Mouse (Mus musculus): ENCODE measurements at regions not wholly inside any gene's neighbourhood (a gene's known extent, or its start where the extent isn't known, plus 50 kb on each side); places are given as distances from the start of the nearest gene placed in this dataset.
"Not testable (repeated sequence)": the region's sequence is repeated elsewhere in the genome, so short reads cannot be mapped to it uniquely, and the experiment has no call there.

DNA sequence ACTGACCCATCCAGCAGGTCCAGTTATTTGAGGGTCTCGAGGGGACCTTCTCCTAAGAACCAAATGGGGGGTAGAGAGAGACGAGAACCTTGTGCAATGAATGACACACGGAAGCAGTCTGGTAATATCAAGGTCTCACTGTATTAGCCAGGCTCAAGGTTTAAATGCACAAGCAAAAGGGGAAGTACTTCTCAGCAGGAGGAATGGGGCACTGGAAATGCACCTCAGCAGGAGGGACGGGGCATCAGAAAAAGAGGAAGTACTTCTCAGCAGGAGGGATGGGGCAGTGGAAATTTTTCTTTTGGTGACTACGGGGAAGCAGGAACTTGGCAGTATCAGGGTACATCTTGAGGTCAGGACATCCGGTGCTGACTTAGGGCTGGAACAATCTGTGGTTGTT is 74.9 kb upstream of the Vmn1r3 start:
- not testable (repeated sequence) for H3K4me2 ChIP-seq (replicated peaks; ENCODE audit: low read depth, low read length); DNase-seq (ENCODE audit: low spot score); H3K4me1 ChIP-seq (ENCODE audit: insufficient read depth, low read depth, low read length); H3K27me3 ChIP-seq (replicated peaks; ENCODE audit: insufficient read depth, low read length); H3K9ac ChIP-seq (replicated peaks; ENCODE audit: low read depth); H3K27ac ChIP-seq (ENCODE audit: low read length); ATAC-seq; H3K4me3 ChIP-seq (ENCODE audit: low read depth, low read length); H3K36me3 ChIP-seq (ENCODE audit: insufficient read depth, low read length); H3K9me3 ChIP-seq (ENCODE audit: low read length)
- 72% methylated on average over 6 of the region's 6 CpGs for WGBS

DNA sequence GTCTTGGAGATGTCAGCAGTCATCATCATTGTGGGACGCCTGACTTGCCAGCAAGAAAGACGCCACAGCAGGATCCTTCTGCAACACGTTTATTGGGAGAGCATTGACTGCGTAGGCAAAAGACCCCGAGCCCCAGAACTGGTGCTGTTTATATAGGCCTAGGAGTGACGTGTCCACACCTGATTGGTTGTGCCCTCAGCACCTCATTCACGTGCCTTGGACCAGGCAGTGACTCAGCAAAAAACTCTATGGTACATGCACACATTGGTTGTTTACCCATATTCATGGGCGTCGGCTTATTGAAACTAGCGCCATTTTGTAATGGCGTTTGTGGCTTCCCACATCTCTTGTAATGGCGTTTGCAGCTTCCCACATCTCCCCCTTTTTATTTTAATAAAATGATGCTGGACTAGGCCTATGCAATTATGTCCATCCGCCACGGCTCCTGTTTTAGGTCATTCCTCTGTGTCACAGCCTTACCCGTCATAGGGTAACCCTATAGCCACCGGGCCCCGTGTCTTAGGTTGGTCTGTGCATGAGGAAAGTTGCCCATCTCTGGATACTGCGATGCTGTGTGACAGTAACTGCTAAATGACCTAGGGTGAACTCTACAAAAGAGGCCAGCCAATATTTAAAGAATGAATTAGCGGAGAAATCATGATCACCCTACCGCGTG is 67.6 kb upstream of the Vmn1r3 start:
- ATAC-seq; H3K27me3 ChIP-seq (replicated peaks; ENCODE audit: insufficient read depth, low read length); H3K27ac ChIP-seq (ENCODE audit: low read length); H3K4me3 ChIP-seq (ENCODE audit: low read depth, low read length); H3K4me1 ChIP-seq (ENCODE audit: insufficient read depth, low read depth, low read length); DNase-seq (ENCODE audit: low spot score); H3K9ac ChIP-seq (replicated peaks; ENCODE audit: low read depth); H3K36me3 ChIP-seq (ENCODE audit: insufficient read depth, low read length); H3K4me2 ChIP-seq (replicated peaks; ENCODE audit: low read depth, low read length); H3K9me3 ChIP-seq (ENCODE audit: low read length): not testable (repeated sequence)
- WGBS: 87% methylated on average over 21 of the region's 21 CpGs

DNA sequence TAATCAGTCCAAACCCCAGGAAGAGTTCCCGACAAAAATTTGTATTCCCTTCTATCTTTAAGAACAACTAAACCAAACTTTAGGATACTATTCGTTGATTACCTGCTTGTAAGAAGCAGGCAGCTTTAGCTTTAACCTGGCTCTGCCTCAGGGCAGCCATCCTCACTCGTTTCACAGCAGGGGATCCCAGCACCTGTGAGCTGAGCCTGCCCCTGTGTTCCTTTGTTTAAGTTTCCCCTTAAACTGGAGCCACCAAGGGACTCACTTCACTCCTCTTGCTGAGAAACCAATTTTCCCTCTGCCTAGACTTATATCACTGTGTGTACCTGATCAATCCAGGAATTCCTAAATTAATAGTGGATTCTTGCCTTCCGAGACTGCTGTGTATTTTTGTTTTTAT is 65.1 kb upstream of the Vmn1r3 start:
- ATAC-seq; H3K4me1 ChIP-seq (ENCODE audit: insufficient read depth, low read depth, low read length); H3K9ac ChIP-seq (replicated peaks; ENCODE audit: low read depth); H3K27me3 ChIP-seq (replicated peaks; ENCODE audit: insufficient read depth, low read length); H3K27ac ChIP-seq (ENCODE audit: low read length); H3K36me3 ChIP-seq (ENCODE audit: insufficient read depth, low read length); H3K4me3 ChIP-seq (ENCODE audit: low read depth, low read length); DNase-seq (ENCODE audit: low spot score); H3K4me2 ChIP-seq (replicated peaks; ENCODE audit: low read depth, low read length); H3K9me3 ChIP-seq (ENCODE audit: low read length): not testable (repeated sequence)
- 51% methylated on average over 4 of the region's 4 CpGs for WGBS

DNA sequence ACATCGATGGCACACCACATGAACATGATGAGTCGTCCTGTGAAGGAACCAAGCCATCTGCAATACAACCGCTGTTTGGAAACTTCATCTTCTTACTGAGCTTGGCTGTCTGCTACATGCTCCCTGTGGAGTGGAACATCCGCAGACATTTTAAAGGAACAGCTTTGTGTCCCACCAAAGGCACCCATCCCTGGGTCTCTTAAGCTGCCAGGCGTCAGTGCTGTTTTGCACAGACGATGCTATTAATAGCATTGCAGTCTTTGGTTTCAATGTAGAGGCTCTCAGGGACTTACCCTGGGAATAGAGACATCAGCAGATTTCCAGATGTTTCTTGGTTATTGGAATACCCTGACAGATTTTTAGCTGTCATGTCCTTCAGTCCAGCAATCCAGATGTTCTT is 56.9 kb upstream of the Vmn1r3 start:
- 70% methylated on average over 6 of the region's 6 CpGs for WGBS
- not testable (repeated sequence) for H3K4me3 ChIP-seq (ENCODE audit: low read depth, low read length)

DNA sequence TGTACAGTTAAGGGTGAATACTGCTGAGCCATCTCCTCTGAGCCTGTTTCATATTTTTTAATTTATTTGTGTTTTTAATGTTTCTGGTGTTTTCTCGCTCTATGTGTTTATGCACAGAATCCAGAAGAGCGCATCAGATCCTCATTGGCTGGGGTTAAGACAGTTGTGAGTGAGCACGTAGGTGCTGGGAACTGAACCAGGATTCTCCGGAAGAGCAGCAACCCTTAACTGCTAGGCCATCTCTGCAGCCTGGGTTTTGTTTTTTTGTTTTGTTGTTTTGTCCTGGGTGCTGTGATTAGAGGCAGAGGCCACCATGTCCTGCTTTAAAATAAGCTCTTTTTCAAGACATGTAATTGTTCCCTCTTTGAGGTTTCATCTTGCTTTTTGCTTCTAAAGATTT is 56.2 kb upstream of the Vmn1r3 start:
- 77% methylated on average over 4 of the region's 4 CpGs for WGBS
- H3K4me3 ChIP-seq (ENCODE audit: low read depth, low read length); H3K36me3 ChIP-seq (ENCODE audit: insufficient read depth, low read length); H3K9me3 ChIP-seq (ENCODE audit: low read length); ATAC-seq; H3K4me2 ChIP-seq (replicated peaks; ENCODE audit: low read depth, low read length); H3K27ac ChIP-seq (ENCODE audit: low read length); H3K4me1 ChIP-seq (ENCODE audit: insufficient read depth, low read depth, low read length); H3K9ac ChIP-seq (replicated peaks; ENCODE audit: low read depth); H3K27me3 ChIP-seq (replicated peaks; ENCODE audit: insufficient read depth, low read length); DNase-seq (ENCODE audit: low spot score): not testable (repeated sequence)

More for the DNA sequence above, 56.9 kb upstream of the Vmn1r3 start:
- H3K9ac ChIP-seq (replicated peaks; ENCODE audit: low read depth); ATAC-seq; H3K4me2 ChIP-seq (replicated peaks; ENCODE audit: low read depth, low read length); H3K27ac ChIP-seq (ENCODE audit: low read length); H3K9me3 ChIP-seq (ENCODE audit: low read length); H3K4me1 ChIP-seq (ENCODE audit: insufficient read depth, low read depth, low read length); H3K27me3 ChIP-seq (replicated peaks; ENCODE audit: insufficient read depth, low read length); H3K36me3 ChIP-seq (ENCODE audit: insufficient read depth, low read length): not testable (repeated sequence)
- peak; percentile 5 for DNase-seq (ENCODE audit: low spot score)

DNA sequence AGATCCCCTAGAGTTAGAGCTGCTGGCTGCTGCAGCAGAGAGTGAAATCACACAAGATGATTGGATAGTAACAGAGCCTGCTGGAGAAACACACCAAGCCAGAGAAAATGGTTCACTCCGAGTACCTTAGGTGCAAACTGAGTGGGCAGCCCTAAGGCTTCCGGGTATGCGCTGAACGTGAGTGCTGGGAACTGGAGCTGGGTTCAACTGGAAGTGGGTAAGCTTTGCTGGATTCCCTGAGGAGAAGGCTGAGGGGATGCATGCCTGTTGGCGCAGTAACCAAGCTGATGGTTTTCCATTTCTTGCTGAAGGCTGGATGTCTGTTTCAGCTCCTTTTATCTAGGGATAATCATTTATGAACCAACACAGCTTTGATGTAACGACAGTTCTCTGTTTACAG is 53.3 kb upstream of the Vmn1r3 start:
- H3K9me3 ChIP-seq (ENCODE audit: low read length); H3K27me3 ChIP-seq (replicated peaks; ENCODE audit: insufficient read depth, low read length); H3K4me1 ChIP-seq (ENCODE audit: insufficient read depth, low read depth, low read length); ATAC-seq; H3K4me3 ChIP-seq (ENCODE audit: low read depth, low read length); H3K27ac ChIP-seq (ENCODE audit: low read length); H3K4me2 ChIP-seq (replicated peaks; ENCODE audit: low read depth, low read length); H3K9ac ChIP-seq (replicated peaks; ENCODE audit: low read depth); H3K36me3 ChIP-seq (ENCODE audit: insufficient read depth, low read length): not testable (repeated sequence)
- DNase-seq (ENCODE audit: low spot score): peak; percentile 3
- 63% methylated on average over 6 of the region's 6 CpGs for WGBS

DNA sequence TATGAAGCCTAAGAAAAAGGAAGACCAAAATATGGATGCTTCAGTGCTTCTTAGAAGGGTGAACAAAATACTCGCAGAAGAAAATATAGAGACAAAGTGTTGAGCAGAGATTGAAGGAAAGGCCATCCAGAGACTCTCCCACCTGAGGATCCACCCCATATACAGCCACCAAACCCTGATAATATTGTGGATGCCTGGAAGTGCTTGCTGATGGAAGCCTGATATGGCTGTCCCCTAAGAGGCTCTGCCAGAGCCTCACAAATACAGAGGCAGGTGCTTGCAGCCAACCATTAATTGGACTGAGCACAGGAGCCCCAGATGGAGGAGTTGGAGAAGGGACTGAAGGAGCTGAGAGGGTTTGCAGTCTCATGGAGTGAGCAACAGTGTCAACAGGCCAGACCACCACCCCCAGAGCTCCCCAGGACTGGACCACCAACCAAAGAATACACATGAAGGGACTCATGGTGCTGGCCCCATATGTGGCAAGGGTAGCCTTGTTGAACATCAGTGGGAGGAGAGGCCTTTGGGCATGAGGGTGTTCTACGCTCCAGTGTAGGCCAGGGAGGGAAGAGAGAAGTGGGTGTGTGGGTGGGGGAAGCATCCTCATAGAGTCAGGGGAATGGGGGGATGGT is 51.1 kb upstream of the Vmn1r3 start:
- ATAC-seq; H3K4me3 ChIP-seq (ENCODE audit: low read depth, low read length); H3K36me3 ChIP-seq (ENCODE audit: insufficient read depth, low read length); H3K27ac ChIP-seq (ENCODE audit: low read length); H3K4me1 ChIP-seq (ENCODE audit: insufficient read depth, low read depth, low read length); H3K27me3 ChIP-seq (replicated peaks; ENCODE audit: insufficient read depth, low read length); H3K4me2 ChIP-seq (replicated peaks; ENCODE audit: low read depth, low read length); H3K9ac ChIP-seq (replicated peaks; ENCODE audit: low read depth); H3K9me3 ChIP-seq (ENCODE audit: low read length): not testable (repeated sequence)
- DNase-seq (ENCODE audit: low spot score): peak; percentile 3
- WGBS: 20% methylated on average over 2 of the region's 2 CpGs

Measured in lung, postnatal 0 days (tissue).